Mouse (Mus musculus) fat pad, adult 2 months (tissue): ENCODE data around the gene Lyst.
"Not testable (repeated sequence)": the region's sequence is repeated elsewhere in the genome, so short reads cannot be mapped to it uniquely, and the experiment has no call there.

ENCODE experiments used
- DNase-seq: peaks from one replicate; pipeline ENCODE4 v3.0.0-alpha.2; 2011; ENCODE audit warnings: low read depth, low spot score; ENCODE audit errors: extremely low read depth

Gene Lyst

DNA sequence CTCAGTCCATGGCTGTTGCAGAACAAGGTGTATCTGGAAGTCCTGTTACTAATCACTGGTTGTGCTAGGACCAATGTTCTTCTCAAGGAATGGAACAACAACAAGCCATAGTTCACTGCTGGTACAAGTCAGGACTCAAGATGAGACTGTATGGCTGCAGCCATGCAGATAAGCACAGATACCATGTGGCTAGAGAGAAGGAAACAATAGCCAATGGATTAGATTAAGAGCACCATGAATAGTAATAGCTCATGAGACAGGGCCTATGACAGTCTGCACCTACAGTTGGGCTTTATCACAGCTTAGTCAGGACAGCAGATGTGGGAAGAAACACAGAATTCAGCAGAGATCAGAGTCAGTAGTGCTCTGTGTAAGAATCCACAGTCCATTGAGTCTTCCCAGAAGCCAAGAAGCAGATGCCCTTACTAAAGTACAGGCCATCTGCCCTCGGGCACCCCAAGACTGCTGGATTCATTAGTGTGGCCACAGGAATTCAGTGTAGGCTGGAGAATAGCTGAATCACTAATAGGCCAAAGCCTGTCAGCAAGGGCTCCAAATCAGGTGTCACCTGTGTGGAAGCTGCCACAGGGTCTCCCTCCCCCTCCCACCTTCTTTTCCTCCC, 188.8 kb downstream of the Lyst start:
- DNase-seq, result no peak

DNA sequence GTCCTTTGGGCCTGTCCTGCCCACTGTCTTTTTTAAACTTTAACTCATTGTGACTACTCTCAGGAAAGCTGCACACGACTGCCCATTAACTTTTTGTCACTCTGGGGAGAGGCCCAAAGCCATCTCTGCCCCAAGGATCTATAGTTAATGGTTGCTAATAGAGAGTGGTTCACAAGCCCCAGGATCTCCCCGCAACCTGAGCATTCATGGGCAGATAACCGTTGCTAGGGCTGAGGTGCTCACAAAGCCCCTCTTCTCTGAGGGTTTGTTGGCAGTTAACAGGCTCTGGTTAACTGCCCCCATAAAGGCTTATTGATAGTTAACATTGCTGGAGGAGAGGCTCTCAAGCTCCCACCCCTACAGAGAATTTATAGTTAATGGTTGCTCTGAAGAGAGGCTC, 190.1 kb downstream of the Lyst start:
- DNase-seq, result no peak

DNA sequence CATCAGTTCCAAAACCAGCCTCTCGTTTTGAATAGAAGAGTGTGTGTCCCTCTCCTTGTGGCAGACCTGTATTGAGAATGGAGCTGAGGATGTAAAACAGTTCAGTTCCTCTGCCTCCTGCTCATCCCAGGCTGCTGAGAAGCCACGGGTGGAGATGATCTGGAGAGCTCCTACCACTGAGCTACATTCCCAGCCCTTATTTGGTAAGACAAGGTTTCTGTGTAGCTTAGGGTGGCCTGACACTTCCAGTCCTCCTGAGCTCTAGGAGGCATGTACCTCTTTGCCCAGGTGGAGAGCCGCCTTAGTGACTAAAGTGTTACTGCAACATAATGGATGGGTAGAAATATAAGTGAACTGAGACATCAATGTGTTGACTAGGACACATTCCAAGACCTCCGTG, 190.8 kb downstream of the Lyst start:
- DNase-seq, result no peak

DNA sequence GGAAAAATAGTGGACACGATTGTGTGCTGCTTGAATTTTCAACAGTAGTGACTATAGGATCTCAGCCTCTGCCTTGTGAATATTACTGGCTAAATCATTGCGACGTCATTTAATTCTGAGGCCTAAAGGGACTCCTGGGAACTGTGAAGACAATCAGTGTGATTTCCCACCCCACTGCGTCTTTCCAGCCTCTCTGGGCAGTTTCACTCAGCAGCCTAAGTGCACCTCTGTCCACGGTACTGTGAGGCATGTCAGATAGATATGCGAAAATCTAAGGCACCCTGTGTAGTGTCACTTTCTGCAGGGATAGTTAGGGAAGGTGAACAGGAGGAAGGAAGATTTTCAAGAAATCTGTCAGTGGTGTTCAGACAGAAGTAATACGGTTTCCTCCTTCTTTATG, 193.1 kb downstream of the Lyst start:
- no peak for DNase-seq

DNA sequence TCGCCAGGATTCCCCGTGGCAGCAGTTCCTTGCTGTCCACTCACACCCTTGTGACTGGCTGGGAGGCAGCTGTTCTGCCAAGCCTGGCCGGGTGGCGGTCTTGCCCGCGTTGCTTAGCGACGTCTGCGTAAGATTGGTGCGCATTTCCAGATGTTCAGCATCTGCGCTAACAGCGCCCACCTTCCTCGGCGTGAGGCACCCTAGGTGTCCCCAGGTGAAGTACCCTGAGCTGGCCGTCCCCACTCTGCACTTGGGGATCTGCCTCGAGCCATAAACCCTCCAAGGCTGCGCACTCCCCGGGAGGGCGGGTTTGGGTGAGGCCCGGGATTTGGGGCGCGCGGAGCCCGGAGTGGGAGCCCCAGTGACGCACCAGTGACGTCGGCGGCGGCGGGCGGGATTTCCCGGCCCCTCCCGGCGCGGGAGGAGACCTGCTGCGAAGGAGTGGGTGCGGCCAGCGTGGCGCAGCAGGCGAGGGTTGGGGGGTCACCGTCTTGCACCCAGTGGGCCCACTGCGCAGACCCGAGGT, 193.8 kb downstream of the Lyst start, which contains the start of gene Gng4:
TSS of gene Gng4 (plus strand) at position 166 of the 526 bp plus-strand sequence.
- no peak for DNase-seq

DNA sequence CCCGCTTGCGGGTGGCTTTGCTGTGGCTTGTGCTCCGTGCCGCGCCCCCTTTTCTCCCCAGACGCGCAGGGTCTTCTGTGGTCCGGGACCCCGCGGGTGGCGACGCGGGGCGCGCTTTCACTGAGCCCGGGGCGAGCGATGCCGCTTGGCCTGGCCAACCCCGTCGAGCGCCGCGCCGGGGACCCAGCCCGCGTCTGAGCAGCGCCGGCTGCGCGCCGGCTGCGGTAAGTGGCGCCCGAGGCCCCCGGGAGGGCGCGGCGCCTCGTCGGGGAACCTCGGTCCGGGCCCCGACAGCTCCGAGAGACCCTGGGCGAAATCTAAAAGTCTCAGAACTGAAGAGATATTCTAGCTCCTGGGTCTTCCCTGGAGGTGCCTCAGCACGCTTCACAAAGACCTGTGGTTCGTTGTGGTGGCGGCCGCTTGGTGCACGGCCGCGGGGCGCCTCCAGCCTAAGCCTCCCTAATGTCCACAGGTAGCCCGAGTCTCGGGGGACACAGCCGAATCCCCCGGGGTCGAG, 194.3 kb downstream of the Lyst start:
- no peak for DNase-seq

DNA sequence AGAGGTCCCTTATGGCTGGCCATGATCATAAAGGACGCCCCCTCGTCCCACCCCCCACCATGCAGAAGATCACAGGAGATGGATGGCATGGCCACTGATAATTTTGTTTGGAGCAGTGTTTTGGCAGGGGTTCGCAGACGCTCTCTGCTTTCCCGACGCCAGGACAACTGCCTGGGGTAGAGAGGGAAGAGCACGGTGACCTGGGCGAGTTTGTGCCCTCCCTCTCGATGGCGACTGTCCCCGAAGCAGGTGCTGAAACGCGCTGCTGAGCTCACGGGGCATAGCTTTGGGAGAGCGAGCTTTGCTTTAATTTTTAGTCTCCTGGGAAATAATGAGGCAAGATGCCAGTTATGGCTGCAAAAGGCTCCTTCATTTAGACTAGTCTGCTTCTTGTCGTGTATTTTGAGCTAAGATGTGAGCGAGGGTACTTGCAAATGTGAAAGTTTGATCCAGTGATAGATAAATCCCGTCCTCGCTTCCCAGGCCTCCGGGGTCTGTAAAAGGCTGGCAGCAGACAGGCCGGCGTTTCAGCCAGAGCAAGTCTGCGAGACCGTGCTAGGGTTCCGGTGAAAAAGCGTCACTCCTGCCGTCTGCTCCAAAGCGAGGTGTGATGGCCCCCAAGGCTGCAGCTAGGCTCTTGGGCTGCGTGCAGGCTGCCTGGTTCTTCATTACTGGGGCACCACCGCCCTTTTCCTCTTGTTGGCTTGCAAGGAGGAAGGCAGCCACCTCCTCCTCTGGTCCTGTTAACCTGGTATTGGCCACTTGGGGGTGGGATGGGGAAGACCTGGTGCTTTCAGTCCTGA, 195.0 kb downstream of the Lyst start:
- DNase-seq, result no peak

DNA sequence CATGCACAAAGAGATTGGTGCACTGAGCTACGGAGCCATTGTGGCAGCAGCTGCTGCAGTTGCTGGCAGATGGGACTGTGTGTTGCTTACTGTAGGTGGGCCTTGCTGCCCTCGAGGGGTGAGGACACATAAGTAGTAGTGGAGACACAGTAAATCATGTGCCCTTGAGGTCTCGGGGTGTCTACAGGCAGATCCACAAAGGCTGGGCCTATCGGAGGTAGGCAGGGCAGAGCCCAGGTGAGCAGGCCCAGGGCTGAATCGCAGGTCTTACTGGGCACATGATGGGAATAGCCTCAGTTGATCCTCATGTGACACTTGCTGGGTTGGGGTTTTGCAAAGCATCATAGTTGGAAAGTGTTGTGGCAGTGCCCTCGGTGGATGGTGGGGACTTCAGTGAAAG, 196.8 kb downstream of the Lyst start:
- DNase-seq, result no peak

DNA sequence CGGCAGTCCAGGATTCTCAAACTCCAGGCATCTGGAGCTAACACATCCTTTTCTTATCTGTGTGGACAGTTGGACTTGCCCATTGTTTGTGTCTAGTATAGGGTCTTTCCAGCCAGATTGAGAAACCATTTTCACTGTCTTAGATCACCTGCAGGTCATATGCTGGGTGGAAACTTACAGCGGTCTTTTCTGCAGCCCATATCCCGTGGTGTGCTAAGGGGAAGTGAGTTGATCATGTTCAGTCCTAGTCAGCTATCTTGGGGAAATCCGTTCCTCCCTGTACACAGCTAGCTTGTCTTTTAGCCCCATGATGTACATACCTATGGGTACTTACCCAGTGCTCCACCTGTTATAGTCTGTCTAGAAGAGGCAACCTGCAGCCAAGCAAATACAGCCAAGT, 197.9 kb downstream of the Lyst start:
- no peak for DNase-seq

DNA sequence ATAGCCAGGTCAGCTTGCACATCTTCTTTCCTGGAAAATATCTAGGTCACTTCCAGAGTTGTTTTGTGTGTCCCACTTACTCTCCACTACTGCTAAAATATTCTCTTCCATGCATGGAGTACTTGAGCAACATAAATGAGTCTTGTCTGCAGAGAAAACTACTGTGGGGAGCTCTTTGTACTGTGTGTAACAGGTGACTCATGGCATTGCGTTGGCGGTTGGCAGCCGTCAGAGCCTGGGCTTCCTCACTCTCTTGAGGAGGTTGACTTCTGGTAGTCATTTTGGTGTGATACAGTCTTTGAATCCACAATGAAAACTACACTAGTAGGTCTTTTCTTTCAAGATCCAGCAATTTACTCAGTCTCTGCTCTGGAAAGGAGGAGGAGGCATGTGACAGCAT, 201.8 kb downstream of the Lyst start:
- peak; percentile 4 for DNase-seq

DNA sequence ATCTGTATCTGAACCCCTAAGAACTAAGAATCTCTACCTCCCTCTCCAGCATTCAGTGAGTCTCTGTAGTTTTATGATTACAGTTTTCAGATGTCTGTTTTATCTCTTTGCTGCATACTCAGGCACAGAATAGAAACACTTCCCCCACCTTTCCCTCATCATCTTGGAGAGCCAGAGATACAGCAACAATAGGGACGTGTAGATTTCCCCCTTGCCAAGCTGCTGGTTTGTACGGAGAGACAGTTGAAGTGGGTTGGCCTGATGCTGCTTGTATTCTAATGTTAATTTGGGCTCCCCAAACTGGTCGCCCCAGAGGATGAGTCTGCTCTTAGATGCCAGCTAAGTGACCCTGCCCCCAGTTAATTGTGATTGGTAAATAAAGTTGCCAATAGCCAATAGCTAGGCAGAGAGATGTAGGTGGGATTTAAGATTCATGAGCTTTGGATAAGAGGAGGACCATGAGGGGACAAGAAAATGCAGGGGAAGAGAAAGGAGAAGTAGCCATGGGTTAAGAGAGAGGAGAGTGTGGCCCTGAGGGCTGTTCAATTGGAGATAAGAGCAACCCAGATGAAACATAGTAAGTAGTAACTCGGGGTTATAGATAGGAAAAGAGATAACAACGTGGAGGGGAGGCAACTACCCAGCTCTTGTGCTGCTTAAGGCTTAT, 205.1 kb downstream of the Lyst start:
- no peak for DNase-seq

DNA sequence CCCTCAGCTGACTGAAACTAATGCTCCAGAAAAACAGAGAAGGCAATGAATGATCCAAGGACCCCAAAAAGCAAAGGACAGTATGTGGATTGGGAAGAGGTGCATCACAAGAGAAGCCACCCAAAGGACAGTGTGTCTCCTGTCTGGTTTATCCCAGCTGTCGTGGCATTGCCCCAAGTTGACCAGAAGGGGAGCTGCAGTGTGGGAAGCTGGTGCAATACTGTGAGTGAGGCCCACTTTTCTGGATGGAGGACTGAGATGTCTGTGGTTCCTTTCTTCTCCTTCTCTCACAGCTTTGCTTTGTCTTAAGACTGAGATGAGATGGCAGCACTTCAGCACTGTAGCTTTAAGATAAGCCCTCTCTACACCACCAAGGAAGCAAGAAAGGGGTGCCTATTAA, 205.9 kb downstream of the Lyst start:
- no peak for DNase-seq

DNA sequence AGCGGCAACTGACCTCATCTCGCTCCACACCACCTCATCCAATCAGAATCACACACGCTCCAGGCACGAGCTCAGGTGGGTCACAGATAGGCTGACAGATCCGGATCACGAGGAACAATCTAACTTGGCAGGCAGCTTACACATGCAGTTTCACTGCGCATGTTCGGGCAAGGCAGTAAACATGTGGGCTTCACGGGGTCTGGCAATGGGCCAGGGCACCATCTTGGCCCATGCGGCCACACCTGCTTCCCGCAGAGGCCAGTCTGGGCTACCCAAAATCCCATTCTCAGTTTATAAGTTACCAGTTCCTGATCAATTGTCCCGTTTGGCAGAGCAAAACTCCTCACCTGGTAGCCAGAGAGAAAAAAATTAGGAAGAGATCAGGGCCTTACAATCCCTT, 207.6 kb downstream of the Lyst start:
- DNase-seq, result not testable (repeated sequence)

DNA sequence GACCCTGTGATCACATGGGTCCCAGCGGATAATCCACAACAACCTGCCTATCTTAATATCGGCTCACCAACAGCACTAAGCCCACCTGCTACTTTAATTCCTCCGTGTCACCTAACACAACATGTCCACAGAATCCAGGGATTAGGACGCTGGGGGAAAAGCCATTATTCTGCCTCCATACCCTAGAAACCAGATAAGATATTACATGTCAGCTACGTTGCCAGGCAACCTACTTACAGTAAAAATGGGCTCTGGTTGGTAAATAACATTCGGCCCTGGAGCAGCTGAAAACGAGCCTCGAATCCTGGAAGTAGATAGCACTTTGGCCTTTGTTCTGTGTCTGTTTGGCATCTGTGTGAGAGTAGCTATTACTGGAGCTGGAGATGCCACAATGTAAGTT, 208.6 kb downstream of the Lyst start:
- no peak for DNase-seq

DNA sequence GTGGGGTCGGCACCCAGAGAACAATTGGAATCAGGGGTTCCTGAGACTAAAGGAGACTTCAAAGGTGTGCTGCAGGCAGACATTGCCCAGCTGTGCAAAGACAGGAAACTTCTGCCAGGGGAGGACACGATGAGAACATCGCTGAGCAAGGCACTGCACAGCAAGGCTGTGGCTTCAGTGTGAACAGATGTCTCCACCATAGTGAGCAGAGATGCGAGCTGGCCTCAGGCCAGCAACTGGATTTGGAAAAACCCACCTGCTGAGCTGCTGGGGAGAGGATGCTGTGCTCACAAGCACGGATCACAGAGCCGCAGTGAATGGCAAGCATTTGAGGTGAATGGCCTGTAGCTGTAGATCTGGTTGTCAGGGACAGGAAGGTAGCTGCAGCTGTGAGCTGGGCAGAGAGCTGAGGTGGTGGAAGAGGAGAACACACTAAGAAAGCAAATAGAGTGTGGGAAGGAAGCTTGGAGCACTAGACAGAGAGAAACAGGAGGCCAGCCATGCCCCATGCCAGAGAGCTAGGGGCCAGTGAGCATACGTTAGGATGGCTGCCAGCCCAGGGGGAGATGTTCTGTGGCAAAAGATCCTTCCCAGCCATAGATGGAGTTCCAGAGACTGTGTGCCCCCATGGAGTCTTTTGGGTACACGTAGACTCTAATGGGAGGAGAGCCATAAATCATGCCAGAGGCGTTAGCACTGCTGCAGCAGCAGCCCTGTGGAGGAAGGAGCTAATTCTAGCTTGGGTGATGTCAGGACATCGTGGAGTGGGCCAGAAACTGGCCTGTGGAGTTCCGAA, 218.3 kb downstream of the Lyst start:
- no peak for DNase-seq

DNA sequence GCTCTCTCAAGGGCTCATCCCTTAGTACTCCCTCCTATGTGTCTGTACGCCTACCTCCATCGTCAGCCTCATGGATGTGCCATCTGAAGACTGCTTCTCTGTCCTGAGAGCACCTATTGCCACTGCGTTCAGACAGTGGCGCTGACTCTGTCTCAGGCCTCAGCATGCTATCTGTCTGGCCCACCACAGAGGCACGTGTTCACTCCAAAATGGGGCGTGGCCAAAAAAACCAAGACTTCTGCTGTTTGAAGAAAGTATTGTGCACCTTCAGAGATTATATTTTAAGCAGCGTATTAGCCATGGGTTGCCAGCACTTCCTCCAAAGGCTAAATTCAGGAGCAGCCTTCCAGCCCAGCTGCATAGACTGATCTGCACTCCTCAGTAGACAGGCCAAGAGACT, 220.7 kb downstream of the Lyst start:
- no peak for DNase-seq

DNA sequence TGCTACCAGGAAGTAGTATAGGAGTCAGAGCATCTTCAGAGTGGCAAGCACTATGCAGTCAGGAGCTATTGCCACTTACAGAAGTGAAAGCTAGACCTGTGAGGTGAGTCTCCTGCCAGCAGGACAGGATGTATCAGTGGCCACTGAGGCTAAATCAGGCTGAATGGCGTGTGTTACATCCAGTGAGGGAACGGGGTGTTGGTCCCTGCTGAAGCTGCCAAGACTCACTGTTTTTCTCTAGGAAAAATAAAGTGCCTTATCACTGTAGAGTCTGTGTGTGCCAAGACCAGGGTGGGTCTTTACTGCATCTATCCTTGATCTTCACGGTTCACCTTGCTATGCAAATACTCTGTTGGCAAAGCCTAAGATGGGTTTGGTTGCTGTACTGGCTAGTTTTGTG, 228.5 kb downstream of the Lyst start:
- DNase-seq, result no peak

DNA sequence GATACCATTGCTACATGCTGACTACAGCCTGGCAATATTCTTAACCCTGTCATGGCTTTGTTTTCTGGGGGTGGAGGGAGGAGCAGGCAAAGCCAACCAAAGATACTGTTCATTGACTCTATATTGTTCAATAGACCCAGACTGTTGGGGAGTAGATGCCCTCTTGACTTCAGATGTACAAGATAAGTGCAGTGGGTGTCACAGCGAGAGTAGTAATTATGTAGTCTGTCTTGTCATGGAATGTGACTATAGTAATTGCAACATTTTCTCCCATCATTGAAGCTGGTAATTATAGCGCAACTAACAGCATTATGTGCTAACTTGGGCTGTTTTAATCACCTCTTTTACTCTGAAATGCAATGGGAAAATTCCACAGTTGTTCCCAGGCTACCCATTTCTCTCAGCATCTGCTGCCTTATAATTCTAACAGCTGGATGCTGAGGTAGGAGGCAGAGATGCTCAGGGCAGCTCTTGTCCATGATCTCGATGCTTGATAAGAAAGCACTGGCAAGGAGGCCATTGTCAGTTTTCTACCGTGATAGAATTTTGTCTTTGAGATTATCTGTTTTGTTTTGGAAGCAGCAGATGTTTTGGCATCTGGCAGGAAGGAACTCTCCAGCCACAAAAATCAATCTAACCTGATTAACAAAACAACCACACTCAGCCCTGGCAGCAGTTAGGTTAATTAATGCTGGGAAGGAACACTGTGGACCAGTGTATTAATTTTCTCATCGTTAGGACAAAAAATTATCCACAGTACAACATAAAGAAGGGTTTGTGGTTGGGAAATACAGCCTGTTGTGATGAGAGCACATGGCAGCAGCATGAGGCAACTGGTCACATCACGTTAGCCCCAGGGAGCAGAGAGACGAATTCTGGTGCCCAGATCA, 230.3 kb downstream of the Lyst start:
- DNase-seq, result no peak

DNA sequence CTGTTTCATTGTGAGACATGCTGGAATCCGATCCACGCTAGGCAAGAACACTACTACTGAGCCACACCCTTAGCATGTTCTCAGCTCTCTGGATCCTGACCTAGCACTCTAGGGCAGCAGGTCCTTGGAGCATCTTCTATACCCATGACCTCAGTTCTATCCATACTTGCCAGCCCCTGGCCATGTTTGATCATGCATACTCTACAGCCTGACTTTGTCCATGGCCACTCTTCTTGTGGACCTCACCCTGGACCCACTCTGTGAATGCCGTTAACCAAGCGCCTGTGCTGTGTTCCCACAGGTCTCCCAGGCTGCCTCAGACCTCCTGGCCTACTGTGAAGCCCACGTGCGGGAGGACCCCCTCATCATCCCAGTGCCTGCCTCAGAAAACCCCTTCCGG, 234.7 kb downstream of the Lyst start:
- DNase-seq, result no peak

DNA sequence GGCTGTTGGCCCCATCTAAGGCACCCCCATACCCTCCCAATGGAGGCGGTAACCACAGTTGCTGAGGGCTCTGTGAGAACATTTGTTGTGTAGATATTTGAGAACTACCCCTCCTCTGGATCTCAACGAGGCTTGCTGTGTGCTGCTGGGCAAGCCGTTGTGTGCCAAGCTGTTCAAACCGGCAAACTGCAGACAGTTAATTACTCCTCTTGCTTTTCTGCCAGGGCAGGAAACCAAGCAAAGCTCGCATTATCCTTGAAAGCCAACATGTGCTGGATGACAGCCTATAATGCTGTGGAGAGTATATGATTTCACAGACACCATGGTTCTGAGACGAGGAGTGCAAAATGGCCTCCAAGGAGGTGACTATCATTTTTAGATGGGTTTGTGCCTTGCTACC, 236.3 kb downstream of the Lyst start:
- no peak for DNase-seq
